ENCODE assay signal across 9 mouse cellular contexts in the genomic region with DNA sequence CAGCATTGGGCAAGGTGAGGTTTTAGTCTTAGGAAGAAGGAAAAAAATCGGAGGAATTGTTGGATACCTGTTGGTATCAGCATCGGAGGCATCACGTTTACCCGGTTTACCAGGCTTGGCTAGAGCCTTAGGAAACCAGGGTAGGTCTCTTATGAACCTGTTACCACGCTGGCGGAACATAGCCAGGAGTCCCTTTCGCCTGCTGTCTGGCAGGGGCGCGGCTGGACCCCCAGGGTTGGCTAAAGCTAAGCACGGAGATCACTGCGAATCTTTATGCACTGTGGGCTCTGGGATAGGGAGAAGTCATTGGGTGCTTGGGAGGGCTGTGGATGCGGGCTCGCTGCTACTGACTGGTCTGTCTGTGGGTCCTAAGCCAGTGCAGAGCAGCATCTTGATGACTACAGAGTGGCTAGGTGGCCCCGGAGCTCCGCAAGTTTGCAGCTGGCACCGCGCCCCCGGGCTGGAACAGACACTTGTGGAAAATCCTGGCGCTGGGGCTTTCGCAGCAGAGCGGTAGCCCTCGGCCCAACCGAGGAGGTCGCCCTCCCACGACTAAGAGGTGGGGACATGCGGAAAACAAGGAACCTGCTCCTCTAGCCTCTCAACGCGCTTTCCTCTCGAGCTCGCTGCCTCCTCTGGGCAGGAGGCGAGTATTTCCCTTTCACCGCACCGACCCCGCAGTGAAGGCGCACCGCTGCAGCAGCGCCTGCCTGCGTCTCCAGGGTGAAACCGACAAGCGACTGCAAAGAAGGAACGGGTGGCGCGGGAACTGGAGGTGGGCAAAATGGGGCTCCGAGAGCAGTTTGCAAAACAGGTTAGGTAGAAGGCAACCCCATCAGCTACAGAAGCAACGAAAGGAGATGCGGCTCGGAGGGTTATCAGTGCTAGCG. TPM values are rescaled to one million over a fixed set of nuclear protein-coding genes. Genes with fewer than 3 reads are reported as not detected.
DNase-seq lines count a peak whose midpoint lies in the region; ATAC-seq lines count a peak whose summit lies in the region.
"Had no signal": no experiment of that assay in that cellular context is flagged by ENCODE, and none has a peak within 500 bp of the region (broad histone marks: within the 10 kb centered on the region; RNA-seq: fewer than 3 reads in every experiment).

No protein-coding gene starts in this region.

- peaks cover 10% of the 10 kb centered on the region; the same call in 1 of the 2 replicates for H3K4me1 ChIP-seq in heart, embryonic 10.5 days
- H3K4me1 ChIP-seq in forebrain, embryonic 16.5 days (replicated peaks; ENCODE audit: control insufficient read depth, insufficient read depth, low read length) = peaks cover 16% of the 10 kb centered on the region
- peaks cover 34% of the 10 kb centered on the region for H3K4me1 ChIP-seq in midbrain, embryonic 13.5 days (replicated peaks)

- no peak overlapping the region for H3K27ac ChIP-seq in heart, embryonic 10.5 days
- peak overlapping the region; percentile 77 for H3K27ac ChIP-seq in forebrain, embryonic 16.5 days (ENCODE audit: low read length)
- H3K27ac ChIP-seq in midbrain, embryonic 13.5 days = peak overlapping the region; percentile 82

- peaks cover 70% of the 10 kb centered on the region for H3K27me3 ChIP-seq in heart, embryonic 10.5 days (ENCODE audit: insufficient read depth, poor library complexity, severe bottlenecking)
- no peaks in the 10 kb centered on the region for H3K27me3 ChIP-seq in forebrain, embryonic 16.5 days (replicated peaks; ENCODE audit: control insufficient read depth, insufficient read depth, low read length)
- H3K27me3 ChIP-seq in midbrain, embryonic 13.5 days = peaks cover 5% of the 10 kb centered on the region; the same call in 1 of the 2 replicates

- H3K9ac ChIP-seq in forebrain, embryonic 16.5 days (replicated peaks; ENCODE audit: low read depth, low read length) = peak overlapping the region; percentile 67
- peak overlapping the region; percentile 75 for H3K9ac ChIP-seq in midbrain, embryonic 13.5 days (replicated peaks)

- peak overlapping the region; percentile 83 for H3K4me2 ChIP-seq in forebrain, embryonic 16.5 days (ENCODE audit: low read length)
- H3K4me2 ChIP-seq in midbrain, embryonic 13.5 days (replicated peaks) = peak overlapping the region; percentile 91

- whole genome bisulfite sequencing in heart, embryonic 10.5 days = under 1% methylated on average over 48 of the region's 48 CpGs
- under 1% methylated on average over 48 of the region's 48 CpGs for WGBS in forebrain, embryonic 16.5 days
- under 1% methylated on average over 48 of the region's 48 CpGs for WGBS in midbrain, embryonic 13.5 days

- DNase-seq in heart, embryonic 10.5 days (ENCODE audit: low spot score) = no peak
- no peak for DNase-seq in heart, adult 9 months (ENCODE audit: low spot score in 2 of 2)
- peak; percentile 69 to 78 for DNase-seq in cerebellum, adult 18-20 months
- peak; percentile 34 to 67 for DNase-seq in layer of hippocampus, adult 18-20 months (ENCODE audit: low spot score in 2 of 2)
- no peak for DNase-seq in thymus, postnatal 25 days

- H3K36me3 ChIP-seq in heart, embryonic 10.5 days = no peaks in the 10 kb centered on the region
- no peaks in the 10 kb centered on the region for H3K36me3 ChIP-seq in forebrain, embryonic 16.5 days (ENCODE audit: control insufficient read depth, insufficient read depth)
- H3K36me3 ChIP-seq in midbrain, embryonic 13.5 days = no peaks in the 10 kb centered on the region

- H3K4me3 ChIP-seq in heart, embryonic 10.5 days = peak overlapping the region; percentile 62
- peak overlapping the region; percentile 69 for H3K4me3 ChIP-seq in forebrain, embryonic 16.5 days (replicated peaks; ENCODE audit: low read length)
- peak overlapping the region; percentile 73 for H3K4me3 ChIP-seq in midbrain, embryonic 13.5 days (replicated peaks)
- H3K4me3 ChIP-seq: myocyte had no signal

- no peaks in the 10 kb centered on the region for H3K9me3 ChIP-seq in heart, embryonic 10.5 days
- no peaks in the 10 kb centered on the region for H3K9me3 ChIP-seq in forebrain, embryonic 16.5 days (ENCODE audit: control insufficient read depth, low read length)
- H3K9me3 ChIP-seq in midbrain, embryonic 13.5 days = no peaks in the 10 kb centered on the region

- peak; percentile 32 for ATAC-seq in forebrain, embryonic 16.5 days
- ATAC-seq in midbrain, embryonic 13.5 days = peak; percentile 55
- no peak for ATAC-seq in CD4-positive, CD25-positive, alpha-beta regulatory T cell, adult 4 months

RNA-seq across cellular contexts. Expression of a gene that starts 0.9 kb away (rescaled TPM):
- 0.41 and 0.82 TPM in 2 replicates for polyA plus RNA-seq in heart, embryonic 10.5 days (2016; fragmentation: Nextera tagmentation; extraction: Ambion mirVana)
- 43.1 and 51.4 TPM in 2 replicates for polyA plus RNA-seq in forebrain, embryonic 16.5 days (2015; fragmentation: Nextera tagmentation; extraction: Ambion mirVana)
- total RNA-seq in layer of hippocampus, adult 18-20 months (2021) = 10 to 100 TPM; 68.2 to 75.5 TPM
- 45.3 and 47.0 TPM in 2 replicates for polyA plus RNA-seq in midbrain, embryonic 13.5 days (2015; fragmentation: Nextera tagmentation; extraction: Ambion mirVana)
- not detected for polyA plus RNA-seq in CD4-positive, CD25-positive, alpha-beta regulatory T cell, adult 4 months (2017; shearing (Covaris generic))
- polyA plus RNA-seq: myocyte had no signal

Comparison
In these comparisons a context has a peak if more than half of its experiments do, and no peak if none do; other contexts are left out.
1. DNase-seq: peak in cerebellum, adult 18-20 months (2 of 2) and layer of hippocampus, adult 18-20 months (2 of 2); none in heart, embryonic 10.5 days (single experiment), heart, adult 9 months (0 of 2) and thymus, postnatal 25 days (single experiment).
2. RNA of a gene that starts 0.9 kb away (polyA plus RNA-seq): 43.1 to 51.4 TPM in forebrain, embryonic 16.5 days and 45.3 to 47.0 TPM in midbrain, embryonic 13.5 days; 0.41 to 0.82 TPM in heart, embryonic 10.5 days and not detected in CD4-positive, CD25-positive, alpha-beta regulatory T cell, adult 4 months; every median in the first group is over 10 times any median in the second.
3. Peak in every context shown above with its lines, with median percentiles within 50 percentile points of each other: H3K4me3 ChIP-seq.